Mouse (Mus musculus): ENCODE measurements around the gene Arl6ip4. TPM values are rescaled to one million over a fixed set of nuclear protein-coding genes. Genes with fewer than 3 reads are reported as not detected.
A peak's percentile ranks its signal among the peaks of the same experiment; 100 is the strongest.

Gene Arl6ip4
- polyA plus RNA-seq, 1 experiment from 2014 or later: 127 TPM

DNA sequence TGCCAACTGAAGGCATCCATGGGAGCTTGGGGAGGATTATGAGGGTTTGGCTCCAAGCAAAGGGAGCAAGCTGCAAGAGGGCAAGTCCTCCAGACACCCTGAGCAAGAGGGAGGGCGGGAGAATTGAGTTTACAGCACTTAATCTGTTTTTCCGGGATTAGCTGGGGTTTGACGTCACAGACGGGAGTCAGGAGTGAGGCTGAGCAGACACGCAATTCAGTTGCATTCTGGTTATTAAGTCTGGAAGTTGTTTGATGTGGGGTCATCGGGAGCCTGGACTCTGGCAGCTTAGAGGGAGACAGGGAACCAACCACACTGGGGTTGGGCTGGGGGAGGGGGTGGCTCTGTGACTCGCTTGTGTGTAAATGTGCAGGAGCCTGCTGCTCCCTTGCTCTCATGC lies 43.6 kb downstream of the Arl6ip4 start:
- no peaks in the 10 kb centered on the region for H3K36me3 ChIP-seq
- H3K27ac ChIP-seq: peak overlapping the region; percentile 37; the same call in 1 of the 2 replicates
- no peaks in the 10 kb centered on the region for H3K27me3 ChIP-seq
- H3K9me3 ChIP-seq: no peaks in the 10 kb centered on the region
- H3K4me3 ChIP-seq (replicated peaks): no peak overlapping the region
- H3K4me2 ChIP-seq: no peak overlapping the region
- ATAC-seq (ENCODE audit: insufficient number of reproducible peaks, insufficient read depth, low FRiP score, low TSS enrichment, low read depth): no peak
- H3K4me1 ChIP-seq (replicated peaks): peaks cover 27% of the 10 kb centered on the region
- 8% methylated on average over 7 of the region's 7 CpGs for WGBS
- 0 out of 2 replicates have a peak overlapping the region, but pooled peaks have one; percentile 31 for H3K9ac ChIP-seq (replicated peaks)

DNA sequence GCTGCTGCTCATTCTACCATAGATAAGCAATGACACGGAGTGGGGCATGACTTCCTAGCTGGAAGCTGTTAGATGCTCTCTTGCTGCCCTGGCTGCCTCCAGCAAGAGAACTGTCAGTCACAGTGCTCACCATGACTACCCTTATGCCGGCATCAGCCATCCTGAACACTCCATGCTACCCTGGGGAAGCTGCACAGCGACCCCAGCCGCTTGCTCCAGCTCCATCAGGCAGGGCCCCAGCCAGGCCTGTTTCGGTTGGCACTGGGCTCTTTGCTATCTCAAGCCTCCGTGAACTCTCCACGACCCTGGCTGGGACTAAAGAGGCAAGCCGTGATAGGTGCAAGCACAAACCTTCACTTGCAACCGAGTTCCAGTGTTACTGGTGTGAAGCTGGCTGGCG lies 45.9 kb downstream of the Arl6ip4 start:
- H3K4me1 ChIP-seq (replicated peaks): peaks cover 51% of the 10 kb centered on the region
- no peak overlapping the region for H3K4me2 ChIP-seq
- H3K27ac ChIP-seq: no peak overlapping the region
- H3K36me3 ChIP-seq: no peaks in the 10 kb centered on the region
- H3K4me3 ChIP-seq (replicated peaks): no peak overlapping the region
- H3K9me3 ChIP-seq: no peaks in the 10 kb centered on the region
- no peak overlapping the region for H3K9ac ChIP-seq (replicated peaks)
- no peak for ATAC-seq (ENCODE audit: insufficient number of reproducible peaks, insufficient read depth, low FRiP score, low TSS enrichment, low read depth)
- H3K27me3 ChIP-seq: no peaks in the 10 kb centered on the region
- WGBS: 50% methylated on average over 10 of the region's 10 CpGs

DNA sequence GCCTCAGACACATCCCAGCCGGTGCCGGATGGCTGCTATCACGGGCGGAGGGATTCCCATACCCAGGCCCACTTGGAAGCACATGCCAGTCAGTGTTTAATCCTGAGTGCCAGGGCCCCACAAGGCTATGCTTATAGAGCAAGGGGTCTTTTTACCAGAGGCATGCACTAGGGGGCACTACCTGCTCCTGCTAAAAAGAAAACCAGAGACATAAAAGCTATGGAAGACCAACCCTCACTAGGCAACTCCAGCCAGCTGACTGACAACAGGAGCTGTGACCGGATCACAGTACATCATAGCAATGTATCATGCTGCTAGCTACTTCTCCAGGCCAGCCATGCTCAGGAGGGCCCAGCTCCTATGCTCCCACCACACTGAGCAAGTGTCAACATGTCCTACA lies 46.7 kb downstream of the Arl6ip4 start:
- no peak overlapping the region for H3K4me2 ChIP-seq
- no peaks in the 10 kb centered on the region for H3K27me3 ChIP-seq
- H3K27ac ChIP-seq: no peak overlapping the region
- ATAC-seq (ENCODE audit: insufficient number of reproducible peaks, insufficient read depth, low FRiP score, low TSS enrichment, low read depth): no peak
- H3K4me3 ChIP-seq (replicated peaks): no peak overlapping the region
- WGBS: 52% methylated on average over 5 of the region's 5 CpGs
- H3K9me3 ChIP-seq: no peaks in the 10 kb centered on the region
- H3K36me3 ChIP-seq: no peaks in the 10 kb centered on the region
- H3K4me1 ChIP-seq (replicated peaks): peaks cover 58% of the 10 kb centered on the region
- no peak overlapping the region for H3K9ac ChIP-seq (replicated peaks)

DNA sequence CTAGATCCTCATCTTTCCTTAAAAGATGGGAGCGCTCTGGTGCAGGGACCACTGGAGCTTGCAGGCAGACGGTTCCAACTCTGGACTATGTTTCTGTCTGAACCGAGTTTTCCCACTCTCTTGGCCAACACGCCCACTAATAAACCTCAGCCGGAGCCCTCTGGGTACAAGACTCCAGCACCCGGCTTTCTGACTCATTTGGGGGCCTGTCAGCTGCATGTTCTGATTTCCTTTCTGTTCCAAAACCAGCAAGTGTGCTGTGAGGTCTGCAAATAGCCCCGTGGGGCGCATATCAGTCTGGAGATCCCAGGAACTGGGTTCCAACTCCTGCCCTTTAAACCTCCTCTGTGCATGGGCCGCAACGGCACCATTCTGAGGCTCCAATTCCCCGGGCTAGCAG lies 47.6 kb downstream of the Arl6ip4 start:
- no peaks in the 10 kb centered on the region for H3K9me3 ChIP-seq
- 63% methylated on average over 11 of the region's 11 CpGs for WGBS
- H3K27ac ChIP-seq: no peak overlapping the region; the same call in 1 of the 2 replicates
- ATAC-seq (ENCODE audit: insufficient number of reproducible peaks, insufficient read depth, low FRiP score, low TSS enrichment, low read depth): no peak
- H3K4me1 ChIP-seq (replicated peaks): peaks cover 63% of the 10 kb centered on the region
- H3K9ac ChIP-seq (replicated peaks): no peak overlapping the region
- no peak overlapping the region for H3K4me2 ChIP-seq
- H3K36me3 ChIP-seq: no peaks in the 10 kb centered on the region
- no peaks in the 10 kb centered on the region for H3K27me3 ChIP-seq
- no peak overlapping the region for H3K4me3 ChIP-seq (replicated peaks)

DNA sequence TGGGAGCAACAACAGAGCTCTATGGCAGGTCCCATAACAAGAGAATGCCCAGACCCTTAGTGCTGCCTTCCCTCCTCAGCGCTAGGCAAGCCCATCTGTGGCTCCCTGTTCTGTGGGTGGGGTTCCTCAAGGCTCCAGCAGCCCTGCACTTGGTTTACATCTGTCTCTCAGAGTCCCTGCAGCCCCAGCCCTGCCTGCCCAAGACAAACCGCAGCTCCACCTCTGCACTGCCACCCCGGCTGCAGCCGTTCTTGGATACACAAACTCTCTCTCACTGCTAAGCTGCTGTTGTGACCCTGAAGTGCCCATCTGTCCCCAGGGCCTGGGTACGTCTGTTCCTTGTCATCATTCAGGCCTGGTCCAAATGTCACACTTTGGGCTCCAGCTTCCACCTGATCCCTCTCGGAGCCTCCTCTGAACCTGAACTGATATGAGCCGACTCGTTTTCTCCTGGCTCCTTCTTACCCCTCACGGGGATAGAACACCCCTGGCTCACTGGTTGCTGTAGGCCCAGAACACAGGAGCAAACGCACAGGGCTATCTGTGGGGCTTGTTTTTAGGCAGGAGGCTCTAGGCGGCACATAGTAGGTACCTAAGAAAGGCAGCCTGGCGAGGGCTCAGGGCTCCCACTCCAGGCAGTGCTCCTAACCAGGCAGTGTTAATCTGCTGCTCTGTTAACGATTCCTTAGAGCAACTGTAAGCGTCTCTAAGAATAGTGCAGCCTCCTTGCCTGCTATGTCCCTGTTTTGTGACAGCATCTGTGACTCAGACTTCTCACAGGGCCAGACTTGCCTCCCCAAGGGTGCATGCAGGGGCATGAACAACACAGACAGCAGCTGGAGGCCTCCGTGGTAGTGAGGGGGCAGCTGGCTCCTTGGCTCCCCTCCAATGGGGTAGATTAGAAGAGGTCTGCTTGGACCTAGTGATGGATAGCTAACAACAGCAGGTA lies 50.0 kb downstream of the Arl6ip4 start:
- Histone ChIP-seq H3K4me2 (peak overlapping the region; percentile 28; the same call in 1 of the 2 replicates), H3K27ac (peak overlapping the region; percentile 82), H3K4me1 (replicated peaks) (peaks cover 53% of the 10 kb centered on the region)

DNA sequence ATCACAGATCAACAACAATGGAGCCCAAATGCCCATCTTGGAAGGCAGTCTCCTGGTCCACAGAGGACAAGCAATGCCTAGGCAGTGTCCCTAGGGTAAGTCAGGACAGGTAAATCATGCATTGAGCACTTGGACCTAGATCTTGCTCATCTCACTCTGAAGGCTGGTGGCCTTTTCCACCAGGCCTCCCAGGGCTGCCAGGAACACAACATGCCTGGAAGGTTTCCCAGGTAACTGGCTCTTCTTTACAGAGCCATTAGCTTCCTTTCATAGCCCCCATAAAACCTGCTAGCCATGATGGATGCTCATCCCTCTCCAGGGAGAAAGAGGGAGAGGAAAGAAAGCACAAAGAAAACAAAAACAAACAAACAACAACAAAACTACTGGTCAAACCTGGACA lies 50.9 kb downstream of the Arl6ip4 start:
- Histone ChIP-seq H3K4me1 (replicated peaks) (peaks cover 53% of the 10 kb centered on the region), H3K9ac (replicated peaks) (no peak overlapping the region), H3K9me3 (no peaks in the 10 kb centered on the region), H3K27ac (peak overlapping the region; percentile 82; the same call in 1 of the 2 replicates), H3K4me2 (no peak overlapping the region), H3K4me3 (replicated peaks) (no peak overlapping the region), H3K36me3 (no peaks in the 10 kb centered on the region), H3K27me3 (no peaks in the 10 kb centered on the region)
- no peak for ATAC-seq (ENCODE audit: insufficient number of reproducible peaks, insufficient read depth, low FRiP score, low TSS enrichment, low read depth)

More for the DNA sequence above, 50.0 kb downstream of the Arl6ip4 start:
- 0 out of 2 replicates have a peak, but pooled peaks have one; percentile 43 for ATAC-seq (ENCODE audit: insufficient number of reproducible peaks, insufficient read depth, low FRiP score, low TSS enrichment, low read depth)
- 32% methylated on average over 15 of the region's 15 CpGs for WGBS
- Histone ChIP-seq H3K27me3 (no peaks in the 10 kb centered on the region), H3K9ac (replicated peaks) (peak overlapping the region; percentile 40; the same call in 1 of the 2 replicates), H3K4me3 (replicated peaks) (no peak overlapping the region), H3K9me3 (no peaks in the 10 kb centered on the region), H3K36me3 (no peaks in the 10 kb centered on the region)

DNA sequence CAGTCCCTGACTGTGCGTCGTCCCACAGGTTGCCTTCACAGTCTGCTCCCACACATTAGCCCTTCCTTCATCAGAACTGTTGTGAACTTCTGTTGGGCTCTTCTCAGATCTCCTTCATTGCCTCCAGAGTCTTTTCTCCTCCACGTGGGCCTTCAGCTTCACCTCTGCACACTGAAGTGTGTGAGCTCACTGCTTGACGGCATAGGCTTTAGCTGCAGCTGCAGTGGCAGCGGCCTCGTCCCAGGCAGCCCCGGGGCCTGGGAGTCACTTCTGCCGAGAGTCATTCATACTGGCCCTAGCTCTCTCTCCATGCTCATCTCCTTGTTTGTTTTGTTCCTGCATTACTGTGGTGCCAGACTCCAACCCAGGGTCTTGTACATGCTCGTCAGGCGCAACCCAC lies 51.7 kb downstream of the Arl6ip4 start:
- H3K4me1 ChIP-seq (replicated peaks): peaks cover 53% of the 10 kb centered on the region
- ATAC-seq (ENCODE audit: insufficient number of reproducible peaks, insufficient read depth, low FRiP score, low TSS enrichment, low read depth): no peak
- H3K27ac ChIP-seq: no peak overlapping the region
- H3K9me3 ChIP-seq: no peaks in the 10 kb centered on the region
- 47% methylated on average over 10 of the region's 10 CpGs for WGBS
- H3K4me2 ChIP-seq: no peak overlapping the region
- H3K27me3 ChIP-seq: no peaks in the 10 kb centered on the region
- no peak overlapping the region for H3K9ac ChIP-seq (replicated peaks)
- no peak overlapping the region for H3K4me3 ChIP-seq (replicated peaks)
- H3K36me3 ChIP-seq: no peaks in the 10 kb centered on the region

Other genes with a start within 250 kb of the Arl6ip4 start
- gene Hcar1, start 236.1 kb upstream of the Arl6ip4 start, polyA plus RNA-seq (2016; fragmentation: Nextera tagmentation; extraction: Ambion mirVana): 0.22 TPM in 1 of 2 replicates, not detected in the other
- gene Denr, start 208.9 kb upstream of the Arl6ip4 start, polyA plus RNA-seq (2016; fragmentation: Nextera tagmentation; extraction: Ambion mirVana): 162 and 184 TPM in 2 replicates
- 1.8 and 2.1 TPM in 2 replicates for gene Gm43518, start 188.7 kb upstream of the Arl6ip4 start, polyA plus RNA-seq (2016; fragmentation: Nextera tagmentation; extraction: Ambion mirVana)
- 5.9 and 7.5 TPM in 2 replicates for gene Ccdc62, start 185.4 kb upstream of the Arl6ip4 start, polyA plus RNA-seq (2016; fragmentation: Nextera tagmentation; extraction: Ambion mirVana)
- gene Hip1r, start 142.5 kb upstream of the Arl6ip4 start, polyA plus RNA-seq (2016; fragmentation: Nextera tagmentation; extraction: Ambion mirVana): 7.9 and 9.9 TPM in 2 replicates
- gene Vps37b, start 83.8 kb upstream of the Arl6ip4 start, polyA plus RNA-seq (2016; fragmentation: Nextera tagmentation; extraction: Ambion mirVana): 40.7 and 41.6 TPM in 2 replicates
- 0.66 and 1.5 TPM in 2 replicates for gene Abcb9, start 20.3 kb upstream of the Arl6ip4 start, polyA plus RNA-seq (2016; fragmentation: Nextera tagmentation; extraction: Ambion mirVana)
- gene Ogfod2, start 3.8 kb upstream of the Arl6ip4 start, polyA plus RNA-seq (2016; fragmentation: Nextera tagmentation; extraction: Ambion mirVana): 13.9 and 18.5 TPM in 2 replicates
- 3.1 and 3.6 TPM in 2 replicates for gene Pitpnm2, start 133.7 kb downstream of the Arl6ip4 start, polyA plus RNA-seq (2016; fragmentation: Nextera tagmentation; extraction: Ambion mirVana)
- 18.8 and 19.7 TPM in 2 replicates for gene Mphosph9, start 211.9 kb downstream of the Arl6ip4 start, polyA plus RNA-seq (2016; fragmentation: Nextera tagmentation; extraction: Ambion mirVana)
- 15.8 and 17.2 TPM in 2 replicates for gene 2810006K23Rik, start 212.0 kb downstream of the Arl6ip4 start, polyA plus RNA-seq (2016; fragmentation: Nextera tagmentation; extraction: Ambion mirVana)
- gene Cdk2ap1, start 247.0 kb downstream of the Arl6ip4 start, polyA plus RNA-seq (2016; fragmentation: Nextera tagmentation; extraction: Ambion mirVana): 68.4 and 218 TPM in 2 replicates

Measured in limb, embryonic 12.5 days (tissue).